Mouse (Mus musculus): Measurements from ENCODE around the gene Cep78. TPM values are rescaled to one million over a fixed set of nuclear protein-coding genes. Genes with fewer than 3 reads are reported as not detected.
A peak's percentile ranks its signal among the peaks of the same experiment; 100 is the strongest.

Gene Cep78
- polyA plus RNA-seq, 1 experiment from 2014 or later: 52.6 TPM

DNA sequence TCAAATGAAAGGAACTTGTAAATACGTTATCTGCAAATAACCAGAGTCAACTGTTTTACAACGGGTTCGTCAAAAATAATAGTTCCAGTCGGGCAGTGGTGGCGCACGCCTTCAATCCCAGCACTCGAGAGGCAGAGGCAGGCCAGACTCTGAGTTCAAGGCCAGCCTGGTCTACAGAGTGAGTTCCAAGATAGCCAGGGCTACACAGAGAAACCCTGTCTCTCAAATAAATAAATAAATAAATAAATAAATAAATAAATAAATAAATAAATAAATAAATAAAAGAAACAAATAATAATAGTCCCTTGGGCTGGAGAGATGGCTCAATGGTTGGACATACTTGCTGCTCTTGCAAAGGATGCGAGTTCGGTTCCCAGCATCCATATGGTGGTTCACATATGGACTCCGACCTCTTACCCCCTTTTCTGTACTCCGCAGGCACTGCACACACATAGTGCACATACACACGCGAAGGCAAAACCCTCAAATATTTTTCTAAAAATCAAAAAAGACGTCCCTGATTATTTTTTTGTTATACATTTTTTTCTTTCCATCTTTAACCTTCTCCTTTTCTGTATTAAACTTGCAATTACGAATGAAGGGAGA lies 947 bp downstream of the Cep78 start:
- Histone ChIP-seq H3K4me1 (replicated peaks; ENCODE audit: control insufficient read depth, insufficient read depth, low read length) (no peaks in the 10 kb centered on the region), H3K27me3 (ENCODE audit: control insufficient read depth, insufficient read depth, low read length) (no peaks in the 10 kb centered on the region), H3K27ac (ENCODE audit: low read depth, low read length) (peak overlapping the region; percentile 86), H3K9ac (ENCODE audit: low read depth, low read length) (peak overlapping the region; percentile 77), H3K36me3 (ENCODE audit: control insufficient read depth, insufficient read depth, low read length) (no peaks in the 10 kb centered on the region), H3K9me3 (ENCODE audit: control insufficient read depth, low read length) (no peaks in the 10 kb centered on the region), H3K4me2 (replicated peaks; ENCODE audit: low read depth, low read length) (peak overlapping the region; percentile 55), H3K4me3 (ENCODE audit: low read depth, low read length) (peak overlapping the region; percentile 53)
- DNase-seq (ENCODE audit: low spot score) (peak; percentile 41), ATAC-seq (ENCODE audit: low FRiP score) (peak; percentile 34; the same call in 1 of the 2 replicates)
- 51% methylated on average over 15 of the region's 15 CpGs for WGBS

DNA sequence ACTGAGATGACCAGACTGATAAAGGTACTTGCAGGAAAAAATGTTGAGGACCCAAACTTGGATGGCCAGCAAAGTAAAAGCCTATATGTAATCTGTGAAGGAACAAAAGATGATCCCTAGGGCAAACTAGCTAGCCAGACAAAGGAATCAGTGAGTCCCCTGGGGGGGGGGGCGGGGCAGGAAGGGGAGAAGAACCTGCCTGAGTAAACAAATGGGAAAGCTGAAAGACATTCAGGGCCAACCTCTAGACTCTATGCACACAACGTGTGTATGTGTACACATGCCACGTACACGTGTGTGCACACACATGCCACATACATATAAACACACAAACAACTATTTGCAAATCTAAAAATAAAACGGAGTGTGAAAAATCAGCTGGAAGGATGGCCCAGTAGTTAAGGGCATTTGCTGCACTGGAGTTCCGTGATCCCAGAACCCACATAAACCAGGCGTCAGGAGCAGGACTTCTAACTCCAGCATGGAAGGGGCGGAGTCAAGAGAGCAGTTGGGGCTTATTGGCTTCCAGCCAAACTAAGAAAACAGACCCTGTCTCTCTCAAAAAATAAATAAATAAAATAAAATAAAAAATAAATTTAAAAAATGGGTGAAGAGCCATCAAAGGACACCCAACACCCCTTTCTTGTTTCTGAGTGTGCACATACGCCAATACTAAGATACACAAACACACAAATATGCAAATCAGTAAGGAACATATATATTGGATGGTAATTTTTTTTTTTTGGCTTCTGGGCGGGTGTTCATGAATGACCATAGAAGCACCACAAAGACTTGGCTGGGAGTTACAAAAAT lies 1.7 kb downstream of the Cep78 start:
- H3K27me3 ChIP-seq (ENCODE audit: control insufficient read depth, insufficient read depth, low read length): no peaks in the 10 kb centered on the region
- 41% methylated on average over 10 of the region's 10 CpGs for WGBS
- no peaks in the 10 kb centered on the region for H3K9me3 ChIP-seq (ENCODE audit: control insufficient read depth, low read length)
- no peaks in the 10 kb centered on the region for H3K36me3 ChIP-seq (ENCODE audit: control insufficient read depth, insufficient read depth, low read length)
- DNase-seq (ENCODE audit: low spot score) (peak; percentile 47), ATAC-seq (ENCODE audit: low FRiP score) (0 out of 2 replicates have a peak, but pooled peaks have one; percentile 19)
- H3K4me1 ChIP-seq (replicated peaks; ENCODE audit: control insufficient read depth, insufficient read depth, low read length): no peaks in the 10 kb centered on the region
- no peak overlapping the region for H3K9ac ChIP-seq (ENCODE audit: low read depth, low read length)
- H3K4me2 ChIP-seq (replicated peaks; ENCODE audit: low read depth, low read length): peak overlapping the region; percentile 16; the same call in 1 of the 2 replicates
- 0 out of 2 replicates have a peak overlapping the region, but pooled peaks have one; percentile 1 for H3K4me3 ChIP-seq (ENCODE audit: low read depth, low read length)
- H3K27ac ChIP-seq (ENCODE audit: low read depth, low read length): no peak overlapping the region

DNA sequence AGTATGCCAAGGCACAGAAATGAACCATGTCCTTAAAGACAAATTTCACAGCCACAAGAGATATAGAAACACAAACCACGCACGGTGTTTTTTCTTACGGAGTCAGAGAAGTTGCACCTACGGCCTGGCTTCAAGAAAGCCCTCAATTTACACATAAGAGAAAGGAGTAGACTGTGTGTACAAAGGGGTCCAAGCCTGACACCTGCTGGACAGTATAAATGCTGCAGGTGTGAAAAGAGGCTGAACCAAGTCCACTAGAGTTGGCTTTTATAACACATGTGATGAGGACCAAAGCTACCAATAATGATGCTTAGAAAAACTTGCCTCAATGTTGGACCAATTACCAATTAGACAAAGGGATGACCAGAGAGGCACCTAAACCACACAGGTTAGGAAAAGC lies 2.9 kb downstream of the Cep78 start:
- WGBS: 71% methylated on average over 4 of the region's 4 CpGs
- Histone ChIP-seq H3K4me3 (ENCODE audit: low read depth, low read length) (no peak overlapping the region), H3K36me3 (ENCODE audit: control insufficient read depth, insufficient read depth, low read length) (no peaks in the 10 kb centered on the region), H3K9ac (ENCODE audit: low read depth, low read length) (no peak overlapping the region), H3K4me2 (replicated peaks; ENCODE audit: low read depth, low read length) (no peak overlapping the region), H3K27me3 (ENCODE audit: control insufficient read depth, insufficient read depth, low read length) (no peaks in the 10 kb centered on the region), H3K27ac (ENCODE audit: low read depth, low read length) (no peak overlapping the region), H3K9me3 (ENCODE audit: control insufficient read depth, low read length) (no peaks in the 10 kb centered on the region), H3K4me1 (replicated peaks; ENCODE audit: control insufficient read depth, insufficient read depth, low read length) (no peaks in the 10 kb centered on the region)
- DNase-seq (ENCODE audit: low spot score) (peak; percentile 75), ATAC-seq (ENCODE audit: low FRiP score) (no peak)

- no peak for ATAC-seq (ENCODE audit: low FRiP score)
- H3K27ac ChIP-seq (ENCODE audit: low read depth, low read length): no peak overlapping the region
- no peaks in the 10 kb centered on the region for H3K4me1 ChIP-seq (replicated peaks; ENCODE audit: control insufficient read depth, insufficient read depth, low read length)
- no peak overlapping the region for H3K4me2 ChIP-seq (replicated peaks; ENCODE audit: low read depth, low read length)
- DNase-seq (ENCODE audit: low spot score): no peak
- 71% methylated on average over 4 of the region's 4 CpGs for WGBS
- no peak overlapping the region for H3K4me3 ChIP-seq (ENCODE audit: low read depth, low read length)
- no peaks in the 10 kb centered on the region for H3K9me3 ChIP-seq (ENCODE audit: control insufficient read depth, low read length)
- H3K27me3 ChIP-seq (ENCODE audit: control insufficient read depth, insufficient read depth, low read length): no peaks in the 10 kb centered on the region
- H3K36me3 ChIP-seq (ENCODE audit: control insufficient read depth, insufficient read depth, low read length): 0 out of 2 replicates have a peak, but pooled peaks cover 4% of the 10 kb centered on the region
- no peak overlapping the region for H3K9ac ChIP-seq (ENCODE audit: low read depth, low read length)
Measured at GRCm38 (mm10) chr19:15973365-15973764, 11.4 kb downstream of the Cep78 start.

DNA sequence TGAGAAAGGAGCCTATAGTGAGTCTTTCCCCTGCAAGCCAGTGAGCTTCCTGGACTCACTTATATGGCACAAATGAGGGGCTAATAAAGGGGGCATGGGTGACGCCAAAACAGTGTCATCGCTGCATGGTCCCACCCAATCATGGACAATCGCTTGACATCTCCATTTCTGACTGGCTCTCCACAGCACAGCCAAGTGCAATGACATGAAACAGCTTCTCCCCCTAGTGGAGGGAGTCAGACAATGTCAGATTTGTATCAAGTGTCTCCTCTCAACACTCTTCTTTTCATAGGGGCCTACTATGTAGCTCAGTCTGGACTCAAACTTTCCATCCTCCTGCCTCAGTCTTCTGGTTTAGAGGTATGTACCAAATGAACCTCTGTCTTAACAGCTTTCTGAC lies 19.7 kb downstream of the Cep78 start:
- no peak overlapping the region for H3K9ac ChIP-seq (ENCODE audit: low read depth, low read length)
- no peaks in the 10 kb centered on the region for H3K4me1 ChIP-seq (replicated peaks; ENCODE audit: control insufficient read depth, insufficient read depth, low read length)
- no peaks in the 10 kb centered on the region for H3K36me3 ChIP-seq (ENCODE audit: control insufficient read depth, insufficient read depth, low read length)
- H3K4me2 ChIP-seq (replicated peaks; ENCODE audit: low read depth, low read length): no peak overlapping the region
- H3K27ac ChIP-seq (ENCODE audit: low read depth, low read length): no peak overlapping the region
- H3K4me3 ChIP-seq (ENCODE audit: low read depth, low read length): no peak overlapping the region
- H3K27me3 ChIP-seq (ENCODE audit: control insufficient read depth, insufficient read depth, low read length): no peaks in the 10 kb centered on the region
- peak; percentile 57; the same call in 1 of the 2 replicates for ATAC-seq (ENCODE audit: low FRiP score)
- peak; percentile 58 for DNase-seq (ENCODE audit: low spot score)
- WGBS: 71% methylated on average over 3 of the region's 3 CpGs
- H3K9me3 ChIP-seq (ENCODE audit: control insufficient read depth, low read length): no peaks in the 10 kb centered on the region

DNA sequence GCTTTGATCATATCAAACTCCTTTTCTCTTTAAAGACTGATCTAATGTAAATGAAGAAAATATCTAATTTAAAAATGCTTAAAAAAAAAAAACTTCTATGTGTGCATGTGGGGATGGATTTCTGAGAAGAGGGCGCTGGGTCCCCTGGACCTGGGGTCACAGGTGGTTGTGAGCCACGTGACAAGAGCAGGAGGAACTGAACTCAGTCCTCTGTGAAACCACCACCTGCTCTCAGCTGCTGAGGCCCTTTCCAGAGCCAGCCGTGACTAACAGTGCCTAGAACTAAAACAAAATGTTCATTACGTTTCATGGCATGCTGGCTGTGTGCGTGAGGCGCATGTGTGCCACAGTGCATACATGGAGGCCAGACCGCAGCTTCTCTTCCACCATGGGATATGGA lies 20.3 kb downstream of the Cep78 start:
- no peak overlapping the region for H3K9ac ChIP-seq (ENCODE audit: low read depth, low read length)
- no peaks in the 10 kb centered on the region for H3K9me3 ChIP-seq (ENCODE audit: control insufficient read depth, low read length)
- DNase-seq (ENCODE audit: low spot score) (no peak), ATAC-seq (ENCODE audit: low FRiP score) (no peak)
- no peak overlapping the region for H3K4me2 ChIP-seq (replicated peaks; ENCODE audit: low read depth, low read length)
- no peaks in the 10 kb centered on the region for H3K4me1 ChIP-seq (replicated peaks; ENCODE audit: control insufficient read depth, insufficient read depth, low read length)
- no peak overlapping the region for H3K27ac ChIP-seq (ENCODE audit: low read depth, low read length)
- WGBS: 93% methylated on average over 7 of the region's 7 CpGs
- no peak overlapping the region for H3K4me3 ChIP-seq (ENCODE audit: low read depth, low read length)
- H3K36me3 ChIP-seq (ENCODE audit: control insufficient read depth, insufficient read depth, low read length): peaks cover under 1% of the 10 kb centered on the region; the same call in 1 of the 2 replicates
- H3K27me3 ChIP-seq (ENCODE audit: control insufficient read depth, insufficient read depth, low read length): no peaks in the 10 kb centered on the region

- WGBS: 90% methylated on average over 17 of the region's 17 CpGs
- Histone ChIP-seq H3K9me3 (ENCODE audit: control insufficient read depth, low read length) (no peaks in the 10 kb centered on the region), H3K27ac (ENCODE audit: low read depth, low read length) (no peak overlapping the region), H3K4me2 (replicated peaks; ENCODE audit: low read depth, low read length) (no peak overlapping the region), H3K4me1 (replicated peaks; ENCODE audit: control insufficient read depth, insufficient read depth, low read length) (no peaks in the 10 kb centered on the region), H3K27me3 (ENCODE audit: control insufficient read depth, insufficient read depth, low read length) (no peaks in the 10 kb centered on the region), H3K36me3 (ENCODE audit: control insufficient read depth, insufficient read depth, low read length) (peaks cover 2% of the 10 kb centered on the region; the same call in 1 of the 2 replicates), H3K4me3 (ENCODE audit: low read depth, low read length) (no peak overlapping the region), H3K9ac (ENCODE audit: low read depth, low read length) (no peak overlapping the region)
- no peak for ATAC-seq (ENCODE audit: low FRiP score)
- DNase-seq (ENCODE audit: low spot score): no peak
Measured at GRCm38 (mm10) chr19:15963011-15963695, 21.6 kb downstream of the Cep78 start.

- WGBS: 90% methylated on average over 13 of the region's 13 CpGs
- ATAC-seq (ENCODE audit: low FRiP score): no peak
Measured at GRCm38 (mm10) chr19:15962313-15962712, 22.5 kb downstream of the Cep78 start.

More at GRCm38 (mm10) chr19:15962313-15962712, 22.5 kb downstream of the Cep78 start:
- Histone ChIP-seq H3K36me3 (ENCODE audit: control insufficient read depth, insufficient read depth, low read length) (peaks cover 2% of the 10 kb centered on the region; the same call in 1 of the 2 replicates), H3K4me3 (ENCODE audit: low read depth, low read length) (no peak overlapping the region), H3K4me2 (replicated peaks; ENCODE audit: low read depth, low read length) (no peak overlapping the region), H3K27me3 (ENCODE audit: control insufficient read depth, insufficient read depth, low read length) (no peaks in the 10 kb centered on the region), H3K9ac (ENCODE audit: low read depth, low read length) (no peak overlapping the region), H3K4me1 (replicated peaks; ENCODE audit: control insufficient read depth, insufficient read depth, low read length) (no peaks in the 10 kb centered on the region), H3K9me3 (ENCODE audit: control insufficient read depth, low read length) (no peaks in the 10 kb centered on the region), H3K27ac (ENCODE audit: low read depth, low read length) (no peak overlapping the region)
- DNase-seq (ENCODE audit: low spot score): no peak

Data from hindbrain, embryonic 11.5 days (tissue).